Mouse (Mus musculus) brain, embryonic 14.5 days (tissue): ENCODE measurements around the gene Adgrl3. TPM values are rescaled to one million over a fixed set of nuclear protein-coding genes. Genes with fewer than 3 reads are reported as not detected.
A peak's percentile ranks its signal among the peaks of the same experiment; 100 is the strongest.

Experiments
- DNase-seq: peaks from one replicate; pipeline ENCODE4 v3.0.0-alpha.2; 2011; ENCODE audit warnings: low read depth
- CTCF ChIP-seq: fragments of 200-500 bp; IDR thresholded peaks from 2 replicates; pipeline ENCODE4 v1.5.1; 2012; ENCODE audit warnings: inconsistent platforms, mild to moderate bottlenecking, moderate library complexity, borderline replicate concordance; ENCODE audit not compliant: insufficient read depth, insufficient read length; ENCODE audit errors: extremely low read depth
- POLR2A ChIP-seq: fragments of 200-500 bp; IDR thresholded peaks from 2 replicates; pipeline ENCODE4 v1.6.1; 2012; ENCODE audit warnings: mild to moderate bottlenecking, inconsistent platforms, borderline replicate concordance; ENCODE audit not compliant: poor library complexity, insufficient read depth, insufficient read length, severe bottlenecking; ENCODE audit errors: extremely low read depth
- polyA plus RNA-seq: library from polyadenylated mRNA; depleted of rRNA; stranded (reverse); fragments of >200 nt; gene quantifications from 2 replicates; pipeline ENCODE4 v1.2.3, GENCODE M21; 2012

The Adgrl3 gene
- polyA plus RNA-seq, 1 experiment, result 89.2 TPM

GRCm38 (mm10) chr5:81794601-81795000 lies 774.7 kb downstream of the Adgrl3 start:
- no peak for DNase-seq
- TF ChIP-seq CTCF (no peak), POLR2A (no peak)

GRCm38 (mm10) chr5:81796128-81796527 lies 776.2 kb downstream of the Adgrl3 start:
- no peak for DNase-seq
- TF ChIP-seq POLR2A, result no peak
- TF ChIP-seq CTCF, result no peak

- no peak for TF ChIP-seq POLR2A
- no peak for TF ChIP-seq CTCF
- DNase-seq, result peak; percentile 32
Measured at GRCm38 (mm10) chr5:81810966-81811365, 791.0 kb downstream of the Adgrl3 start.

DNA sequence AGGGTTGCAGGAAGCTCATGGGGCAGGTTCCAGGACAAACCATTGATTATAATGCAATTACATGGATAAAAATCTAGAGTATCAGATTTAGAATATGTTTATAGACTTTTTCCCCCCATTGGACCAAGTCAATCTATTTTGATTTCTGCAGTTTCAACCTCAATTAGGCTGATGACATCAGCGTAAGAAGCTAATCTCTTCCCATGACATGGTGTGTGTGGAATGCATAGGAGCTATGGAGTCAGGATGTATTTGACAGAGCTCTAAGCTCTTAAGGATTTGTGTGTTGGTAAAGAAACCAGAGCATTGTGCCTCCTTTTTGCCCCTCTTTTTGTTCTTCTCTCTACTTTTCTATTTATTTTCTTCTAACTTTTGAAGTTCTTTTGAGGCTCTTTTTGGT lies 812.1 kb downstream of the Adgrl3 start:
- no peak for TF ChIP-seq POLR2A
- no peak for TF ChIP-seq CTCF
- DNase-seq, result no peak

DNA sequence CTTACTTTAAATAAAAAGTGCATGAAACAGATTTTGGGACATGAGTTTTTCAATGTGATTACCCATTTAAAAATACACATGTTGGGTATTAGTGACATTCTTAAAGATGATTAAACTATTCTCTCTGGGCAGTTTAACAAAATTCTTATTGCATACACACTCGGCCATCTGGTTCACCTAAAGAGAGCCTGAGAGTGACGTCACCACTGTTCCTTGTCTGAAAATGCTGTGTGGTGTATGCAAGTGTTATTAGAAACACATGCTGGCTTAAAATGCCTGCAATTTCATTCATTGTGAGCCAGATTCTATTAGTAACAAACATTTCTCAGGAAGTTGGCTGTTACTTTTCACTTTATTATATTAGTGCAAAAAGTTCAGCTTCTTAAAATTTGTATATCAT lies 812.7 kb downstream of the Adgrl3 start:
- TF ChIP-seq POLR2A (no peak), CTCF (no peak)

GRCm38 (mm10) chr5:81837860-81838259 lies 817.9 kb downstream of the Adgrl3 start:
- no peak for DNase-seq
- no peak for TF ChIP-seq CTCF

More for the DNA sequence above, 812.7 kb downstream of the Adgrl3 start:
- no peak for DNase-seq

DNA sequence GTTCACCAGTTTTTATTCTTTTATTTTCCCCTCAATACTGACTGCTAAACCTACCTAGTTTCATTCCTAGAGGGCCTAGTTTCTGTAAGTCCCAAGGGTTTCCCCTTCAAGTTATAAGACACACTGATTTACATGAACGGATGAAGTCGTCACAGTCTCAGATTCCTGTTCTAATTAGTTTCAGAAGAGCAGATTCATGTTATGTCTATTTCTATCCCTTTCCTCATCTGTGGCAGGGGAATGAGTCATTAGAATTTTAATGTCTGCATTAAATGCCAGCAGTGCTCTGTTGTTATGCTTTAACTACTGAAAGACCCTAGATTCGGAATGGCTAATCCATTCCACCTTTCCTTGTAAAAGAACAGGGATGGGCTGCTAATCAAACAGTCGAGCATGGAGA lies 823.9 kb downstream of the Adgrl3 start:
- no peak for TF ChIP-seq CTCF
- no peak for TF ChIP-seq POLR2A
- DNase-seq, result peak; percentile 57

DNA sequence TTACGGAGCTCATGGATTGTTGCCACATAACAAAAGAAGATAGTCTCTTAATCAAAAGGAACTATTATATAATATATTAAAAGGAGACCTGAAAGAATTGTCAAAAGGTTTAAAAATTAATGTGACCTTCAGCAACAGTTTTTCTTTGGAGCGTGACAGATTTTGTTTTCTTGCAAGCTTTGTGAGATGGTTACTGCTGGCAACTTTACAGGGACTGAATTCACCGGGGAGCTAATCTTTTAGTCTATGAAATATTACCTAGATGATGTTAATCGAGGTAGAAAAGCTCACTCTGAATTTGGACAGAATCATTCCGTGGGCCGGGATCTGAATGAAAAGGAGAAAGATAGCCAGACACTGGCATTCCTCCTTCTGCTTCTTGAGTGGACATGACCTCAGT lies 850.4 kb downstream of the Adgrl3 start:
- TF ChIP-seq CTCF (no peak), POLR2A (no peak)

More for the DNA sequence above, 850.4 kb downstream of the Adgrl3 start:
- DNase-seq, result no peak
